ENCODE assay signal across 7 mouse cellular contexts in the genomic region with DNA sequence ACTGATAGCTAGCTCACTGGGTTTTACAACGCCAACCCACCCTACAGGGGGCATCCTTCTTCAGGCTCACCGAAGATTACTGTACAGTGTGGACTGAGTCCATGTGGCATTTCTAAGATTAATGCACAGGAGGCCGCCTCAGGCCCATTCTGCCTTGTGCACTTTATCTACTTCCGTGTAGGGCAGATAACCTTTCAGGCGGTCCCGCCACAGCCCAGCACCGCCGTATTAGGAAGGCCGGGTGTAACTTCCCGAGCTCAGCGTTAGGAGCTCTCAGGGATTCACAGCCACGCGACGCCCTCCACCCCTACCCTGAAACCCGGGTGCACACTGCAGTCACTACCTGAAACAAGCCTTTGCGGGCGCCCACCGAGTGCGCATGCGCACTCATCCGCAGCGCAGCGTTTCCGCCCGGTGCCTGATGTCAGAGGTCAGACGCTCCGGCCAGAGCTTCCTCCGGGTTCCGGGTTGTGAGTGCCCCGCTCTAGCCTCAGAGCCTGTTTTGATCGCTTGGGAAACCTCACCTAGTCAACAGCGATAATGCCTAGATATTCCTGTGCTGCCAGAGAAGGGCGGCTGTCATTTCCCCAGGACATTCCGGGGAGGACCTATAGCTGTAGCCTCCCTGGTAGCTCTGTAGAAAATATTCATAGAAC. TPM values are rescaled to one million over a fixed set of nuclear protein-coding genes. Genes with fewer than 3 reads are reported as not detected.
DNase-seq lines count a peak whose midpoint lies in the region; ATAC-seq lines count a peak whose summit lies in the region.

No protein-coding gene starts in this region.

- peak overlapping the region; percentile 57 for H3K4me3 ChIP-seq in embryonic facial prominence, embryonic 12.5 days
- H3K4me3 ChIP-seq in limb, embryonic 10.5 days = peak overlapping the region; percentile 65
- peak overlapping the region; percentile 50 for H3K4me3 ChIP-seq in midbrain, embryonic 12.5 days

- peak; percentile 94 for DNase-seq in adrenal gland, postnatal 14 days
- DNase-seq in heart, adult 11 months = peak; percentile 99
- DNase-seq in kidney, adult 11 months = peak; percentile 89
- DNase-seq in limb, embryonic 10.5 days (ENCODE audit: low spot score) = peak; percentile 88
- DNase-seq in skeletal muscle tissue, adult 2 months (ENCODE audit: low read depth, low spot score) = peak; percentile 87

- no peaks in the 10 kb centered on the region for H3K9me3 ChIP-seq in embryonic facial prominence, embryonic 12.5 days
- H3K9me3 ChIP-seq in limb, embryonic 10.5 days (replicated peaks) = no peaks in the 10 kb centered on the region
- no peaks in the 10 kb centered on the region for H3K9me3 ChIP-seq in midbrain, embryonic 12.5 days

- H3K4me2 ChIP-seq in embryonic facial prominence, embryonic 12.5 days (replicated peaks) = peak overlapping the region; percentile 62
- peak overlapping the region; percentile 62 for H3K4me2 ChIP-seq in midbrain, embryonic 12.5 days (replicated peaks)

- peak overlapping the region; percentile 67 for H3K27ac ChIP-seq in embryonic facial prominence, embryonic 12.5 days
- H3K27ac ChIP-seq in limb, embryonic 10.5 days = peak overlapping the region; percentile 88
- H3K27ac ChIP-seq in midbrain, embryonic 12.5 days (replicated peaks) = peak overlapping the region; percentile 75

- ATAC-seq in embryonic facial prominence, embryonic 12.5 days (ENCODE audit: insufficient number of reproducible peaks, insufficient read depth, low FRiP score, low TSS enrichment) = peak; percentile 89
- ATAC-seq in midbrain, embryonic 12.5 days (ENCODE audit: low FRiP score, low read depth) = peak; percentile 95

- peak overlapping the region; percentile 60 for H3K9ac ChIP-seq in embryonic facial prominence, embryonic 12.5 days
- H3K9ac ChIP-seq in midbrain, embryonic 12.5 days (replicated peaks) = peak overlapping the region; percentile 64

- no peaks in the 10 kb centered on the region for H3K27me3 ChIP-seq in embryonic facial prominence, embryonic 12.5 days
- no peaks in the 10 kb centered on the region for H3K27me3 ChIP-seq in limb, embryonic 10.5 days (ENCODE audit: low read depth, poor library complexity, severe bottlenecking)
- H3K27me3 ChIP-seq in midbrain, embryonic 12.5 days = no peaks in the 10 kb centered on the region

- WGBS in embryonic facial prominence, embryonic 12.5 days = 5% methylated on average over 34 of the region's 34 CpGs
- WGBS in limb, embryonic 10.5 days = 6% methylated on average over 34 of the region's 34 CpGs
- WGBS in midbrain, embryonic 12.5 days = 5% methylated on average over 34 of the region's 34 CpGs

- no peaks in the 10 kb centered on the region for H3K4me1 ChIP-seq in embryonic facial prominence, embryonic 12.5 days
- peaks cover 13% of the 10 kb centered on the region; the same call in 1 of the 2 replicates for H3K4me1 ChIP-seq in limb, embryonic 10.5 days
- peaks cover 10% of the 10 kb centered on the region; the same call in 1 of the 2 replicates for H3K4me1 ChIP-seq in midbrain, embryonic 12.5 days

- no peaks in the 10 kb centered on the region for H3K36me3 ChIP-seq in embryonic facial prominence, embryonic 12.5 days
- H3K36me3 ChIP-seq in limb, embryonic 10.5 days = no peaks in the 10 kb centered on the region
- no peaks in the 10 kb centered on the region for H3K36me3 ChIP-seq in midbrain, embryonic 12.5 days

RNA-seq across cellular contexts. Expression of gene Ngly1, which starts 6.0 kb away (rescaled TPM):
- total RNA-seq in adrenal gland, postnatal 14 days (2021) = 54.6 and 56.0 TPM in 2 replicates
- polyA plus RNA-seq in embryonic facial prominence, embryonic 12.5 days (2016; fragmentation: Nextera tagmentation; extraction: Ambion mirVana) = 34.5 and 36.2 TPM in 2 replicates
- 15.4 and 19.8 TPM in 2 replicates for polyA plus RNA-seq in limb, embryonic 10.5 days (2016; fragmentation: Nextera tagmentation; extraction: Ambion mirVana)
- polyA plus RNA-seq in midbrain, embryonic 12.5 days (2016; fragmentation: Nextera tagmentation; extraction: Ambion mirVana) = 26.0 and 26.1 TPM in 2 replicates

RNA-seq across cellular contexts. Expression of gene Oxsm, which starts 6.5 kb away (rescaled TPM):
- total RNA-seq in adrenal gland, postnatal 14 days (2021) = 19.2 and 20.9 TPM in 2 replicates
- 1.5 and 1.6 TPM in 2 replicates for polyA plus RNA-seq in embryonic facial prominence, embryonic 12.5 days (2016; fragmentation: Nextera tagmentation; extraction: Ambion mirVana)
- polyA plus RNA-seq in limb, embryonic 10.5 days (2016; fragmentation: Nextera tagmentation; extraction: Ambion mirVana) = 1.3 and 1.8 TPM in 2 replicates
- polyA plus RNA-seq in midbrain, embryonic 12.5 days (2016; fragmentation: Nextera tagmentation; extraction: Ambion mirVana) = 1.5 and 1.6 TPM in 2 replicates

Comparison
In these comparisons a context has a peak if more than half of its experiments do, and no peak if none do; other contexts are left out.
1. Peak in every context shown above with its lines: DNase-seq, ATAC-seq, H3K4me3 ChIP-seq and H3K27ac ChIP-seq.